Comparison of ENCODE assay signal across 38 mouse cellular contexts in genomic region chr12:84034108-84034507, GRCm38 (mm10). TPM values are rescaled to one million over a fixed set of nuclear protein-coding genes. Genes with fewer than 3 reads are reported as not detected.
A peak's percentile ranks its signal among the peaks of the same experiment; 100 is the strongest.
DNase-seq lines count a peak whose midpoint lies in the region; ATAC-seq and TF ChIP-seq lines count a peak whose summit lies in the region.
"Had no signal": no experiment of that assay in that cellular context is flagged by ENCODE, and none has a peak within 500 bp of the region (broad histone marks: within the 10 kb centered on the region; RNA-seq: fewer than 3 reads in every experiment).

No protein-coding gene starts in this region.

- 29% methylated on average over 4 of the region's 4 CpGs for WGBS in intestine, embryonic 16.5 days
- 16% methylated on average over 4 of the region's 4 CpGs for WGBS in intestine, postnatal 0 days
- 27% methylated on average over 4 of the region's 4 CpGs for WGBS in lung, embryonic 16.5 days

- H3K4me1 ChIP-seq in intestine, embryonic 16.5 days (ENCODE audit: control insufficient read depth, insufficient read depth, low read length) = 0 out of 2 replicates have a peak, but pooled peaks cover 4% of the 10 kb centered on the region
- H3K4me1 ChIP-seq in intestine, postnatal 0 days (replicated peaks; ENCODE audit: control insufficient read depth, insufficient read depth, low read length) = no peaks in the 10 kb centered on the region
- H3K4me1 ChIP-seq in lung, embryonic 16.5 days (replicated peaks; ENCODE audit: control insufficient read depth, insufficient read depth, low read length) = no peaks in the 10 kb centered on the region
- H3K4me1 ChIP-seq: embryonic facial prominence, embryonic 12.5 days; limb, embryonic 15.5 days; midbrain, embryonic 15.5 days had no signal

- no peak overlapping the region for H3K4me2 ChIP-seq in intestine, embryonic 16.5 days (ENCODE audit: low read depth, low read length)
- H3K4me2 ChIP-seq in intestine, postnatal 0 days (replicated peaks; ENCODE audit: low read depth) = no peak overlapping the region
- no peak overlapping the region for H3K4me2 ChIP-seq in lung, embryonic 16.5 days (ENCODE audit: low read depth, low read length)
- H3K4me2 ChIP-seq: embryonic facial prominence, embryonic 12.5 days; heart, embryonic 13.5 days; limb, embryonic 15.5 days; midbrain, embryonic 15.5 days; neural tube, embryonic 15.5 days had no signal

- DNase-seq in lung, postnatal 25 days (ENCODE audit: low spot score) = no peak
- DNase-seq in adrenal gland, postnatal 14 days = no peak
- no peak for DNase-seq in urinary bladder, postnatal 14 days (ENCODE audit: low spot score)
- DNase-seq: adrenal gland, adult 8-10 months; cerebellum, adult 9-10 months; cerebellum, postnatal 36 days; embryo, embryonic 11 days; forebrain, postnatal 0 days; heart, postnatal 10 days; kidney, adult 8-10 months; kidney, postnatal 14 days; layer of hippocampus, adult 9-11 months; lung, postnatal 4 days; retina, postnatal 1 day; right cerebral cortex, postnatal 14 days had no signal

- no peaks in the 10 kb centered on the region for H3K27me3 ChIP-seq in intestine, embryonic 16.5 days (replicated peaks; ENCODE audit: control insufficient read depth, insufficient read depth, low read length)
- no peaks in the 10 kb centered on the region for H3K27me3 ChIP-seq in intestine, postnatal 0 days (replicated peaks; ENCODE audit: control insufficient read depth, insufficient read depth, low read length)
- 0 out of 2 replicates have a peak, but pooled peaks cover 2% of the 10 kb centered on the region for H3K27me3 ChIP-seq in lung, embryonic 16.5 days (ENCODE audit: control insufficient read depth, insufficient read depth, low read depth, low read length)
- H3K27me3 ChIP-seq: embryonic facial prominence, embryonic 12.5 days; limb, embryonic 15.5 days; neural tube, embryonic 15.5 days had no signal

- no peaks in the 10 kb centered on the region for H3K9me3 ChIP-seq in intestine, embryonic 16.5 days (ENCODE audit: control insufficient read depth, low read length)
- no peaks in the 10 kb centered on the region for H3K9me3 ChIP-seq in intestine, postnatal 0 days (ENCODE audit: control insufficient read depth)
- H3K9me3 ChIP-seq in lung, embryonic 16.5 days (ENCODE audit: control insufficient read depth, low read length) = no peaks in the 10 kb centered on the region
- H3K9me3 ChIP-seq: embryonic facial prominence, embryonic 12.5 days; heart, embryonic 13.5 days; hindbrain, embryonic 10.5 days; limb, embryonic 10.5 days; limb, embryonic 15.5 days; midbrain, embryonic 15.5 days; neural tube, embryonic 15.5 days had no signal

- H3K4me3 ChIP-seq in intestine, embryonic 16.5 days (ENCODE audit: low read length) = no peak overlapping the region
- no peak overlapping the region for H3K4me3 ChIP-seq in intestine, postnatal 0 days (ENCODE audit: low read depth, low read length)
- H3K4me3 ChIP-seq in lung, embryonic 16.5 days (ENCODE audit: low read length) = no peak overlapping the region
- H3K4me3 ChIP-seq: embryonic facial prominence, embryonic 12.5 days; heart, embryonic 13.5 days; hindbrain, embryonic 10.5 days; limb, embryonic 10.5 days; limb, embryonic 15.5 days; midbrain, embryonic 15.5 days; neural tube, embryonic 15.5 days had no signal

- no peak overlapping the region for H3K27ac ChIP-seq in intestine, embryonic 16.5 days (ENCODE audit: low read length)
- H3K27ac ChIP-seq in intestine, postnatal 0 days (ENCODE audit: low read depth, low read length) = no peak overlapping the region
- no peak overlapping the region for H3K27ac ChIP-seq in lung, embryonic 16.5 days (ENCODE audit: low read length)
- H3K27ac ChIP-seq: embryonic facial prominence, embryonic 12.5 days; heart, embryonic 13.5 days; hindbrain, embryonic 10.5 days; limb, embryonic 10.5 days; limb, embryonic 15.5 days; midbrain, embryonic 15.5 days; neural tube, embryonic 15.5 days had no signal

- ATAC-seq in intestine, embryonic 16.5 days = peak; percentile 14; the same call in 1 of the 2 replicates
- ATAC-seq in intestine, postnatal 0 days = no peak
- peak; percentile 66 for ATAC-seq in lung, embryonic 16.5 days (ENCODE audit: low read depth)
- peak; percentile 60 for ATAC-seq in granulocyte monocyte progenitor cell, adult 5-6 weeks (replicated peaks; ENCODE audit: poor library complexity, severe bottlenecking)
- ATAC-seq: activated CD4-positive, CD25-positive, alpha-beta regulatory T cell, adult 4 months; forebrain, postnatal 0 days; hindbrain, embryonic 16.5 days; midbrain, embryonic 15.5 days had no signal

- no peak for TF ChIP-seq CTCF in intestine, postnatal 0 days (IDR thresholded peaks at IDR 0.05; ENCODE audit: low read depth)

- no peaks in the 10 kb centered on the region for H3K36me3 ChIP-seq in intestine, embryonic 16.5 days (ENCODE audit: control insufficient read depth, insufficient read depth, low read length)
- no peaks in the 10 kb centered on the region for H3K36me3 ChIP-seq in intestine, postnatal 0 days (ENCODE audit: control insufficient read depth, insufficient read depth)
- no peaks in the 10 kb centered on the region for H3K36me3 ChIP-seq in lung, embryonic 16.5 days (ENCODE audit: control insufficient read depth, insufficient read depth, low read length)
- H3K36me3 ChIP-seq: embryonic facial prominence, embryonic 12.5 days; heart, embryonic 13.5 days; hindbrain, embryonic 10.5 days; limb, embryonic 10.5 days; limb, embryonic 15.5 days; midbrain, embryonic 15.5 days; neural tube, embryonic 15.5 days had no signal

- H3K9ac ChIP-seq in intestine, embryonic 16.5 days (ENCODE audit: low read depth, low read length) = no peak overlapping the region
- H3K9ac ChIP-seq in intestine, postnatal 0 days (ENCODE audit: low read depth, low read length) = no peak overlapping the region
- no peak overlapping the region for H3K9ac ChIP-seq in lung, embryonic 16.5 days (ENCODE audit: low read length)
- H3K9ac ChIP-seq: embryonic facial prominence, embryonic 12.5 days; forebrain, postnatal 0 days; heart, embryonic 13.5 days; limb, embryonic 15.5 days; midbrain, embryonic 15.5 days; neural tube, embryonic 15.5 days had no signal

RNA-seq across cellular contexts. Expression of gene Acot4, which starts 4.1 kb away (rescaled TPM):
- polyA plus RNA-seq in intestine, embryonic 16.5 days (2015; fragmentation: Nextera tagmentation; extraction: Ambion mirVana) = 12.9 and 20.6 TPM in 2 replicates
- polyA plus RNA-seq in intestine, postnatal 0 days (2015; fragmentation: Nextera tagmentation; extraction: Ambion mirVana) = 45.2 and 53.8 TPM in 2 replicates
- 0.47 and 0.58 TPM in 2 replicates for polyA plus RNA-seq in lung, embryonic 16.5 days (2015; fragmentation: Nextera tagmentation; extraction: Ambion mirVana)
- total RNA-seq in granulocyte monocyte progenitor cell, adult 5-6 weeks (2014; fragmentation: Nextera tagmentation) = 0.13 TPM in 1 of 2 replicates, not detected in the other
- not detected in 2 replicates for total RNA-seq in granulocyte monocyte progenitor cell, adult 5-6 weeks (2017)
- 3.0 and 3.3 TPM in 2 replicates for total RNA-seq in adrenal gland, postnatal 14 days (2021)
- polyA plus RNA-seq: activated CD4-positive, CD25-positive, alpha-beta regulatory T cell, adult 4 months had no signal

RNA-seq across cellular contexts. Expression of gene Gm49366, which starts 4.6 kb away (rescaled TPM):
- not detected in 2 replicates for polyA plus RNA-seq in intestine, embryonic 16.5 days (2015; fragmentation: Nextera tagmentation; extraction: Ambion mirVana)
- not detected in 2 replicates for polyA plus RNA-seq in intestine, postnatal 0 days (2015; fragmentation: Nextera tagmentation; extraction: Ambion mirVana)
- polyA plus RNA-seq in lung, embryonic 16.5 days (2015; fragmentation: Nextera tagmentation; extraction: Ambion mirVana) = not detected in 2 replicates
- total RNA-seq in granulocyte monocyte progenitor cell, adult 5-6 weeks (2014; fragmentation: Nextera tagmentation) = not detected in 2 replicates
- not detected in 2 replicates for total RNA-seq in granulocyte monocyte progenitor cell, adult 5-6 weeks (2017)
- total RNA-seq in adrenal gland, postnatal 14 days (2021) = not detected in 2 replicates
- total RNA-seq: forebrain, postnatal 0 days; gastrocnemius, adult 8-10 months; gastrocnemius, postnatal 4 days; heart, postnatal 10 days; left cerebral cortex, postnatal 10 days had no signal
- polyA plus RNA-seq: activated CD4-positive, CD25-positive, alpha-beta regulatory T cell, adult 4 months; embryonic facial prominence, embryonic 12.5 days; forebrain, postnatal 0 days; heart, embryonic 13.5 days; hindbrain, embryonic 10.5 days; hindbrain, embryonic 16.5 days; intestine, embryonic 14.5 days; limb, embryonic 10.5 days; limb, embryonic 15.5 days; liver, embryonic 16.5 days; midbrain, embryonic 15.5 days; neural tube, embryonic 15.5 days; small intestine, adult 2 months; stomach, embryonic 14.5 days; testis, adult 2 months; thymus, postnatal 0 days had no signal

RNA-seq across cellular contexts. Expression of gene Acot3, which starts 17.8 kb away (rescaled TPM):
- 7.0 and 11.7 TPM in 2 replicates for polyA plus RNA-seq in intestine, embryonic 16.5 days (2015; fragmentation: Nextera tagmentation; extraction: Ambion mirVana)
- polyA plus RNA-seq in intestine, postnatal 0 days (2015; fragmentation: Nextera tagmentation; extraction: Ambion mirVana) = 22.5 and 28.2 TPM in 2 replicates
- polyA plus RNA-seq in lung, embryonic 16.5 days (2015; fragmentation: Nextera tagmentation; extraction: Ambion mirVana) = 0.11 and 0.29 TPM in 2 replicates
- not detected in 2 replicates for total RNA-seq in granulocyte monocyte progenitor cell, adult 5-6 weeks (2014; fragmentation: Nextera tagmentation)
- not detected in 2 replicates for total RNA-seq in granulocyte monocyte progenitor cell, adult 5-6 weeks (2017)
- total RNA-seq in adrenal gland, postnatal 14 days (2021) = 0.33 TPM in 1 of 2 replicates, not detected in the other
- total RNA-seq: gastrocnemius, adult 8-10 months; gastrocnemius, postnatal 4 days had no signal
- polyA plus RNA-seq: activated CD4-positive, CD25-positive, alpha-beta regulatory T cell, adult 4 months; limb, embryonic 15.5 days; small intestine, adult 2 months; testis, adult 2 months; thymus, postnatal 0 days had no signal

RNA-seq across cellular contexts. Expression of gene Acot1, which starts 24.8 kb away (rescaled TPM):
- 159 and 188 TPM in 2 replicates for polyA plus RNA-seq in intestine, embryonic 16.5 days (2015; fragmentation: Nextera tagmentation; extraction: Ambion mirVana)
- polyA plus RNA-seq in intestine, postnatal 0 days (2015; fragmentation: Nextera tagmentation; extraction: Ambion mirVana) = 251 and 267 TPM in 2 replicates
- polyA plus RNA-seq in lung, embryonic 16.5 days (2015; fragmentation: Nextera tagmentation; extraction: Ambion mirVana) = 82.2 and 86.7 TPM in 2 replicates
- total RNA-seq in granulocyte monocyte progenitor cell, adult 5-6 weeks (2014; fragmentation: Nextera tagmentation) = 14.7 and 16.2 TPM in 2 replicates
- 9.6 and 12.3 TPM in 2 replicates for total RNA-seq in granulocyte monocyte progenitor cell, adult 5-6 weeks (2017)
- 8.0 and 20.7 TPM in 2 replicates for total RNA-seq in adrenal gland, postnatal 14 days (2021)
- polyA plus RNA-seq: activated CD4-positive, CD25-positive, alpha-beta regulatory T cell, adult 4 months had no signal

RNA-seq across cellular contexts. Expression of gene Acot5, which starts 35.0 kb away (rescaled TPM):
- polyA plus RNA-seq in intestine, embryonic 16.5 days (2015; fragmentation: Nextera tagmentation; extraction: Ambion mirVana) = 0.21 and 0.28 TPM in 2 replicates
- polyA plus RNA-seq in intestine, postnatal 0 days (2015; fragmentation: Nextera tagmentation; extraction: Ambion mirVana) = 6.6 and 7.8 TPM in 2 replicates
- not detected in 2 replicates for polyA plus RNA-seq in lung, embryonic 16.5 days (2015; fragmentation: Nextera tagmentation; extraction: Ambion mirVana)
- total RNA-seq in granulocyte monocyte progenitor cell, adult 5-6 weeks (2014; fragmentation: Nextera tagmentation) = not detected in 2 replicates
- not detected in 2 replicates for total RNA-seq in granulocyte monocyte progenitor cell, adult 5-6 weeks (2017)
- 0.56 and 0.83 TPM in 2 replicates for total RNA-seq in adrenal gland, postnatal 14 days (2021)
- total RNA-seq: heart, adult 8-10 months; heart, postnatal 10 days had no signal
- polyA plus RNA-seq: activated CD4-positive, CD25-positive, alpha-beta regulatory T cell, adult 4 months; embryonic facial prominence, embryonic 12.5 days; heart, embryonic 13.5 days; intestine, embryonic 14.5 days; limb, embryonic 10.5 days; limb, embryonic 15.5 days; liver, embryonic 16.5 days; small intestine, adult 2 months; stomach, embryonic 14.5 days; testis, adult 2 months had no signal
